Mouse (Mus musculus): Measurements from ENCODE around the gene Polg. TPM values are rescaled to one million over a fixed set of nuclear protein-coding genes. Genes with fewer than 3 reads are reported as not detected.

The Polg gene
- polyA plus RNA-seq, 1 experiment from 2014 or later = 45.1 TPM

DNA sequence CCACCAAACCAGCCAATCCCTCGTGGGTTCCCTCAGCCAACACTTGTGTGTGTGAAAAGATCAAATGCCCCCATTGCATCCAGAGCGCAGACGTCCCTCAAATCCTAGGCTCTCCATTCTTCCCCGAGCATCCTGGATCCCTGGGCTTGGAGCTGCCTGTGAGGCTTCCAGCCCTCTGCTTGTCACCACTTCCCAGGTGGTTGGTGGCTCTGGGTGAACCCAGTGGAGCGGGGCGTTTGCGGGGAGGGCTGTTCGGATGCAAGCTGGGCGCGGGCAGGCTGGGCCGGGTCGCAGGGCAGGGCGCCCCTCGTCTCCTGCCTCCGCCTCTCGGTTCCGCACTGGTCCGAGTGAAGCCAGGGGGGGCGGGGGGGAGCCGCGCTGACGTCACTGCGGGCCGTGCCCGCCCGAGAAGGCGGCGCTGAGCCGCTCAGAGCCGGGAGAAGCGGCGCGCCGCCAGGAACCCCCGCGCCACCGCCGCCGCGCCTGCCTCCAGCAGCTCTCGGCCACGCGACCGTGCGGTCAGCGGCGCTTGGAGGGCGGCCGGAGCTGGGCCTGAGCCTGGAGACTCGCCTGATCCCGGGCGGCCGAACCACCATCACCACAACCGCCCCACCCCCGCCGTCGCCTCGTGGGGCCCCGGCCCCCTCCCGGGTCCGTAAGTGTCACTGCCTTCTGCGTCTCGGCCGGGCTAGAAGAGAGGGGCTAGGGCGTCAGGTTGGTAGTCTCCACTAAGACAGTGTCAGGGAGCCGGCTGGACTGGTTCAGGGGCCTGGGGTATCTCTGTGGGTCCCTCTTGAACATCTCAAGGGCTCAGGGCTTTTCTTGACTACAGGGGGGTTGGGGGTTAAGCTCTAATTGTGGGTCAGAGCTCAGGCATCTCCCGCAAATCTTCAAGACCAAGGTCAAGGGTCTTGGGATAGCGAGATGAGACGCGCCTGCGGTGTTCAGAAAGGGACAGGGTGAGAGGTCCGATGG, 33.7 kb upstream of the Polg start:
- Histone ChIP-seq H3K4me1 (ENCODE audit: control insufficient read depth, insufficient read depth, low read length) (peaks cover 12% of the 10 kb centered on the region), H3K36me3 (ENCODE audit: control insufficient read depth, insufficient read depth, low read length) (0 out of 2 replicates have a peak, but pooled peaks cover 2% of the 10 kb centered on the region), H3K27me3 (ENCODE audit: control insufficient read depth, insufficient read depth, low read length) (peaks cover 70% of the 10 kb centered on the region), H3K27ac (ENCODE audit: low read depth, low read length) (peak overlapping the region; percentile 99), H3K4me3 (ENCODE audit: low read depth, low read length) (peak overlapping the region; percentile 84), H3K9ac (ENCODE audit: low read length) (peak overlapping the region; percentile 99), H3K4me2 (ENCODE audit: low read depth) (peak overlapping the region; percentile 94), H3K9me3 (ENCODE audit: control insufficient read depth, low read length) (no peaks in the 10 kb centered on the region)
- peak; percentile 84 for DNase-seq (ENCODE audit: low spot score)
- under 1% methylated on average over 67 of the region's 72 CpGs for WGBS
- ATAC-seq (ENCODE audit: insufficient read depth, low FRiP score, low TSS enrichment) = peak; percentile 36

DNA sequence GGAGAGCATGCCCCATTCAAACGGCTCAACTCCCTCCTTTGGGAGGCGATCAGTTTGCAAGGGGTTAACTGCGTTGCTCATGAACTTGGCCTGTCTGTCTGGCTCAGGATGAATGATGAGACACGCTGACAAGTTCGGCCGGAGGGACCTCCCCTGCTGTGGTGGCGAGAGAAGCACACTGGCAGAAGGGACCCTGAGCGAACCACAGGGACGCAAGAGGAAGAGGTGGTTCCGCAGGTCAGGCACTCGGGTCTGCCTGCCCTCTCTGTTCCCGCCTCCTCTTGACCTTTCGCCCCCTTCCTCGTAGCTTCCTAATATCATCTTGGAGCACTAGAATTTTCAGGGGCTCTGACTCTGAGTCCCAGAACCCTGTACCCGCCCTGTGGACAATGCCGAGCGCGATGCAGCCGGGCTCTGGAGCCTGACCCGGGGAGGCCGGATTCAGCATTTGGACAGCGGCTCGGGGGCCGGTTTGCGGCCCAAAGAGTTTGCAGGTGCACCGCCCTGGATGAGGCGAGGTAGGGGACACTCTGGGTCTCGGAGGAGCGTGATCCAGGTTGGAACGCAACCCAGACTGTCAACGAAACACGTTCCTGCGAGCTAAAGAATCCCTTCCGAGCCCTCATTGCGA, 32.9 kb upstream of the Polg start:
- H3K9me3 ChIP-seq (ENCODE audit: control insufficient read depth, low read length) = no peaks in the 10 kb centered on the region
- peak overlapping the region; percentile 99 for H3K9ac ChIP-seq (ENCODE audit: low read length)
- H3K4me3 ChIP-seq (ENCODE audit: low read depth, low read length) = peak overlapping the region; percentile 84
- DNase-seq (ENCODE audit: low spot score) (peak; percentile 90), ATAC-seq (ENCODE audit: insufficient read depth, low FRiP score, low TSS enrichment) (peak; percentile 40)
- H3K27me3 ChIP-seq (ENCODE audit: control insufficient read depth, insufficient read depth, low read length) = peaks cover 67% of the 10 kb centered on the region
- 0 out of 2 replicates have a peak, but pooled peaks cover 2% of the 10 kb centered on the region for H3K36me3 ChIP-seq (ENCODE audit: control insufficient read depth, insufficient read depth, low read length)
- H3K27ac ChIP-seq (ENCODE audit: low read depth, low read length) = peak overlapping the region; percentile 99
- peak overlapping the region; percentile 94 for H3K4me2 ChIP-seq (ENCODE audit: low read depth)
- peaks cover 12% of the 10 kb centered on the region for H3K4me1 ChIP-seq (ENCODE audit: control insufficient read depth, insufficient read depth, low read length)
- WGBS = 0% methylated on average over 35 of the region's 35 CpGs

DNA sequence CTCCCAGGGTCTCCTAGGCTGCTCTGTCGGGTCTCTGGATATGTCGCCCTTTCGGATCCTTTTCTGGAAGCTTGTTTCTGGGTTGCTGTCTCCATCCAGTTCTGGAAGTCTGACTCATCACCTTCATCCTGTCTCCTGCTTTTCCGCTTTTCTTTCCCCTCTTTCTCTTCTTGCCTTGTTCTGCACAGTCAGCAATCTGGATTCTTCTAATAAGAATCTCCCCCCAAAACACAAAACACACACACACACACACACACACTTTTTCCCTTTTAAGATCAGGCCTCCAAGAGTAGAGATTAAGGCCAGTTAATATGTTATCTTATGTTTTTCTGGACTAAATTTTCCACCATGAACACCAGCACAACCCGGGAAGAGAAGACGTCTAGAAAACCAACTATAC, 32.2 kb upstream of the Polg start:
- H3K9me3 ChIP-seq (ENCODE audit: control insufficient read depth, low read length) = no peaks in the 10 kb centered on the region
- H3K9ac ChIP-seq (ENCODE audit: low read length) = peak overlapping the region; percentile 59
- peaks cover 12% of the 10 kb centered on the region for H3K4me1 ChIP-seq (ENCODE audit: control insufficient read depth, insufficient read depth, low read length)
- H3K27me3 ChIP-seq (ENCODE audit: control insufficient read depth, insufficient read depth, low read length) = peaks cover 61% of the 10 kb centered on the region
- ATAC-seq (ENCODE audit: insufficient read depth, low FRiP score, low TSS enrichment) (no peak), DNase-seq (ENCODE audit: low spot score) (no peak)
- 0 out of 2 replicates have a peak, but pooled peaks cover 2% of the 10 kb centered on the region for H3K36me3 ChIP-seq (ENCODE audit: control insufficient read depth, insufficient read depth, low read length)
- H3K4me3 ChIP-seq (ENCODE audit: low read depth, low read length) = peak overlapping the region; percentile 84; the same call in 1 of the 2 replicates
- peak overlapping the region; percentile 94 for H3K27ac ChIP-seq (ENCODE audit: low read depth, low read length)
- H3K4me2 ChIP-seq (ENCODE audit: low read depth) = peak overlapping the region; percentile 94
- 3% methylated on average over 6 of the region's 6 CpGs for WGBS

DNA sequence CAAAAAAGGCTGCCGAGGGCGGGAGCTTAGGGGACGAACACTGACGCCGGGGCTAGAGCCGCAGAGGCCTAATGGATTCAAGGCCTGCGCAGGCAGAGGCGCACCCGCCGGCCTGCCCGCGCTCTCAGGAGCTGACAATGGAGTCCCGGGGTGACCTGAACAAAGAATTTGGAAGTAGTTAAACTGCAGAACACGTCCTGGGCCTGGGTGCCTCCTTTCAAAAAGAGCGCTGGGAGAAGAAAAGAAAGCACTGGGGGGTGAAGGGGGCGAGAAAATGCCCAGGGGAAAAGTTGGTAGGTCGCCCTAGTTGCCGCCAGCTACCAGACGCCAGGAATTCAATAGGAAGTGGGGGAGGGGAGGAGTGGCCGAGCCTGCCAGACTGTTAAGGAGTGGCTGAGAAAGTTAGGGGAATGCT, 31.5 kb upstream of the Polg start:
- H3K4me3 ChIP-seq (ENCODE audit: low read depth, low read length) = no peak overlapping the region
- peaks cover 12% of the 10 kb centered on the region for H3K4me1 ChIP-seq (ENCODE audit: control insufficient read depth, insufficient read depth, low read length)

DNA sequence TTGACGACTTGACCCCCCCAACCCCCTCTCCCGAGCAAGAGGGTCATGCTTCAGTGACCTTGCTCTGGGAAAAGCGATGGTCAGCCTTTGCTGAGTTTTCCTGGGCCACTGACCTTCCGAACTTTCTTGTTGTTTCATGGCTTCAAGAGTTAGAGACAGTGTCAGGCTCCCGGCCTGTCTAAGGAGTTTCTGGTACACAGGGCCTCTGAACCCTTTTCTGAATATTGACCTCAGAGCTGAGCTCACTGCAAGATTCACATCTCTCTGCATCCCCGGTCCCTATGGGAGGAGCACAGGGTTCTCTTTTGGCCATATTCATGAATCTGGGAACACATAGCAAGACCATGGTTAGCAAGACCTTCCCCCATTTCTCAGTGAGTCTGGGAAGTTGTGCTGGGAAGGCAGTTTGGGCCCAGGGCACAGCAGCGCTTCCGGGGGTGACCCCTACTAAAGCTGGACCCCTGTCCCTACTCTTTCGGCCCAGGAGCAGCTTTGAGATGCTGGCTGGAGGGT, 30.7 kb upstream of the Polg start:
- ATAC-seq (ENCODE audit: insufficient read depth, low FRiP score, low TSS enrichment) = no peak
- peaks cover 46% of the 10 kb centered on the region for H3K27me3 ChIP-seq (ENCODE audit: control insufficient read depth, insufficient read depth, low read length)
- peak overlapping the region; percentile 94 for H3K27ac ChIP-seq (ENCODE audit: low read depth, low read length)
- peak overlapping the region; percentile 46 for H3K4me2 ChIP-seq (ENCODE audit: low read depth)
- DNase-seq (ENCODE audit: low spot score) = peak; percentile 38
- H3K9me3 ChIP-seq (ENCODE audit: control insufficient read depth, low read length) = no peaks in the 10 kb centered on the region
- WGBS = 1% methylated on average over 9 of the region's 9 CpGs
- peaks cover 12% of the 10 kb centered on the region for H3K4me1 ChIP-seq (ENCODE audit: control insufficient read depth, insufficient read depth, low read length)
- peak overlapping the region; percentile 50 for H3K9ac ChIP-seq (ENCODE audit: low read length)
- no peaks in the 10 kb centered on the region for H3K36me3 ChIP-seq (ENCODE audit: control insufficient read depth, insufficient read depth, low read length)
- peak overlapping the region; percentile 14 for H3K4me3 ChIP-seq (ENCODE audit: low read depth, low read length)

More for the DNA sequence above, 31.5 kb upstream of the Polg start:
- DNase-seq (ENCODE audit: low spot score) (peak; percentile 89), ATAC-seq (ENCODE audit: insufficient read depth, low FRiP score, low TSS enrichment) (peak; percentile 48)
- H3K4me2 ChIP-seq (ENCODE audit: low read depth) = peak overlapping the region; percentile 94
- 1% methylated on average over 20 of the region's 20 CpGs for WGBS
- no peaks in the 10 kb centered on the region for H3K36me3 ChIP-seq (ENCODE audit: control insufficient read depth, insufficient read depth, low read length)
- H3K9me3 ChIP-seq (ENCODE audit: control insufficient read depth, low read length) = no peaks in the 10 kb centered on the region
- peak overlapping the region; percentile 94 for H3K27ac ChIP-seq (ENCODE audit: low read depth, low read length)
- peaks cover 54% of the 10 kb centered on the region for H3K27me3 ChIP-seq (ENCODE audit: control insufficient read depth, insufficient read depth, low read length)
- H3K9ac ChIP-seq (ENCODE audit: low read length) = peak overlapping the region; percentile 59

DNA sequence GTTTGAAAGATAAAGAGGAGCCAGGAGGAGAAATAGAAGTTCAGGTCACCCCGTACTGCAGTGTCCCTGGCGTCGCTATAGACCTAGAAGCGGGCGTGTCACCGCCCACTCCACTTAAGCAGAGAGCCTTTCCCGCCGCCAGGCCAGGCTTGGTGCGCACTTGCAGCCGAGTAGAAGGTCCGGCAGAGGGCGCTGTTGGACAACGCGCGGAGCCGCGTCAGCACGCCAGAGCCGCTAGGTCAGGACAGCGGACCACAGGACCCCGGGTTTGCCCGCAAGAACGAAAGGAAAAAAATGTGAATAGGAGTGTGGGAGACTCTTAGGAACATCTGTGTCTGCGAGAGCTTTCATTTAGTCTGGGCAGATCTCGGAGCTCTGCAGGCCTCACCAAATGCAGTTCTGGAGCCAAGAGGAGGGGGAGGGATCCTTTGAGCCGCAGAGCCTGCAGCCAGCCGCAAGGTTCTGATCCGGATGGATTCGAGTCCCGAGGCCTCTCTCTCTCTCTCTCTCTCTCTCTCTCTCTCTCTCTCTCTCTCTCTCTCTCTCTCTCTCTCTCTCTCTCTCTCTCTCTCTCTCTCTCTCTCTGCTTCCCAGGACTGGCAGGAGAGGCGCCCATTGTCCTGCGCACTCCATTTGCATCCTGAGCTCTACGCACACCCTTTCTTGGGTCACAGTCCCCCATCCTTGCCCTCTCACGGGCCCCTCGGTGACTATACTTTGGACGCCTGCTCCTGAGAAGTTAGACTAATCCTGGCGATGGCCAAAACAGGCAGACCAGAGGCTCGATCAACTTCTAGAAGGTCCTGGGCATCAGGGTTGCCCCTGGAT, 30.0 kb upstream of the Polg start:
- H3K4me2 ChIP-seq (ENCODE audit: low read depth) = peak overlapping the region; percentile 46
- H3K27me3 ChIP-seq (ENCODE audit: control insufficient read depth, insufficient read depth, low read length) = peaks cover 39% of the 10 kb centered on the region
- WGBS = 1% methylated on average over 38 of the region's 38 CpGs
- H3K9ac ChIP-seq (ENCODE audit: low read length) = peak overlapping the region; percentile 50
- H3K4me1 ChIP-seq (ENCODE audit: control insufficient read depth, insufficient read depth, low read length) = peaks cover 12% of the 10 kb centered on the region
- ATAC-seq (ENCODE audit: insufficient read depth, low FRiP score, low TSS enrichment) (peak; percentile 51), DNase-seq (ENCODE audit: low spot score) (peak; percentile 95)
- peak overlapping the region; percentile 14 for H3K4me3 ChIP-seq (ENCODE audit: low read depth, low read length)
- H3K9me3 ChIP-seq (ENCODE audit: control insufficient read depth, low read length) = no peaks in the 10 kb centered on the region
- H3K36me3 ChIP-seq (ENCODE audit: control insufficient read depth, insufficient read depth, low read length) = no peaks in the 10 kb centered on the region
- H3K27ac ChIP-seq (ENCODE audit: low read depth, low read length) = peak overlapping the region; percentile 94

DNA sequence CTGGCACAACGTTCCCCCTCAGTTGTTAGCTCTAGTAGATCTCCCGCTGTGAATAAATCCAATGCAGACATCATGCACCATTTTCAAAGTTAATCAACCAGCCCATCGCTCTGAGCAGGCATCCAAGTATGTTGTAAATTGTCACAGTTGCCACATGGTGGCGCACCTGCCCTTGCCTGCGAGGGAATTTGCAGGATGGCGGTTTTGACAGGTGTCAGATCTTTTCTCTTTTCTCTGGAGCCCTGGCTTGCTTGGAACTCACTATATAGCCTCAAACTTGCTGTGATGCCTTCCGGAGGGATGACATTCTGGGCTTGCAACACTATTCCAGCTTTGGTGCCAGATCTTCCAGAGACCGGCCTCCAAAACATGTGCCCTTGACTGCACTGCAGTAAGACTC, 27.8 kb upstream of the Polg start:
- H3K27me3 ChIP-seq (ENCODE audit: control insufficient read depth, insufficient read depth, low read length) = peaks cover 19% of the 10 kb centered on the region
- H3K4me1 ChIP-seq (ENCODE audit: control insufficient read depth, insufficient read depth, low read length) = peaks cover 12% of the 10 kb centered on the region
- WGBS = 11% methylated on average over 8 of the region's 8 CpGs
- no peak overlapping the region for H3K4me2 ChIP-seq (ENCODE audit: low read depth)
- H3K9me3 ChIP-seq (ENCODE audit: control insufficient read depth, low read length) = no peaks in the 10 kb centered on the region
- H3K36me3 ChIP-seq (ENCODE audit: control insufficient read depth, insufficient read depth, low read length) = no peaks in the 10 kb centered on the region
- no peak overlapping the region for H3K4me3 ChIP-seq (ENCODE audit: low read depth, low read length)
- no peak overlapping the region; the same call in 1 of the 2 replicates for H3K9ac ChIP-seq (ENCODE audit: low read length)
- DNase-seq (ENCODE audit: low spot score) (peak; percentile 77), ATAC-seq (ENCODE audit: insufficient read depth, low FRiP score, low TSS enrichment) (no peak)
- no peak overlapping the region for H3K27ac ChIP-seq (ENCODE audit: low read depth, low read length)

DNA sequence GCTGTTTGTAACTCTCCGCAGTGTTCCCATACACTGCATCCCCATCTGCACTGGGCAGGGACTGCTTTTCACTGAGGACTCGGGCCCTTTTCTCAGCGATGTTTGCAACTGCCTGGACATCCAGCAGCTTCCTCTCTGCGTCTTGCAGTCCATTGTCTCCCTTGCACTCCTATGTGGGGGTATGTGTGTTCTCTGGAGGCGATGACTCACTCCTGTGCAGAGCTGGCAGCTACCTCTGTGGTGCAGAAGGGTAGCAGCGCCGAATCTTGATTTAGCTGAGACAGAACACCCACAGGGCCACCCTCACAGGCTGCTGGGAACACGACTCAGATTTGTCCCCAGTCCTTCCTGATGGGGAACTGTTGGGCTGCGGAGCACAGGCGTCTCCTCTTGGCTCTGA, 20.4 kb upstream of the Polg start:
- ATAC-seq (ENCODE audit: insufficient read depth, low FRiP score, low TSS enrichment) (no peak), DNase-seq (ENCODE audit: low spot score) (no peak)
- no peak overlapping the region for H3K4me3 ChIP-seq (ENCODE audit: low read depth, low read length)
- no peaks in the 10 kb centered on the region for H3K36me3 ChIP-seq (ENCODE audit: control insufficient read depth, insufficient read depth, low read length)
- no peak overlapping the region for H3K4me2 ChIP-seq (ENCODE audit: low read depth)
- 58% methylated on average over 10 of the region's 10 CpGs for WGBS
- H3K4me1 ChIP-seq (ENCODE audit: control insufficient read depth, insufficient read depth, low read length) = no peaks in the 10 kb centered on the region
- no peak overlapping the region for H3K27ac ChIP-seq (ENCODE audit: low read depth, low read length)
- H3K9me3 ChIP-seq (ENCODE audit: control insufficient read depth, low read length) = no peaks in the 10 kb centered on the region
- no peaks in the 10 kb centered on the region for H3K27me3 ChIP-seq (ENCODE audit: control insufficient read depth, insufficient read depth, low read length)
- no peak overlapping the region for H3K9ac ChIP-seq (ENCODE audit: low read length)
